Mouse (Mus musculus) myocyte (in vitro differentiated cells): Measurements from ENCODE around the gene Dnah6. TPM values are rescaled to one million over a fixed set of nuclear protein-coding genes. Genes with fewer than 3 reads are reported as not detected.

Experiments used
- H3K27me3 ChIP-seq: one replicate; pipeline ENCODE4 v1.6.1; 2011; ENCODE audit not compliant: control insufficient read depth, insufficient read depth, insufficient read length
- H3K36me3 ChIP-seq: one replicate; pipeline ENCODE4 v1.6.1; 2011; ENCODE audit not compliant: control insufficient read depth, insufficient read depth
- H3K4me2 ChIP-seq: one replicate; pipeline ENCODE4 v1.6.1; 2011; ENCODE audit warnings: low read depth, control low read depth
- H3K4me3 ChIP-seq: one replicate; pipeline ENCODE4 v1.5.1; 2011; ENCODE audit warnings: mild to moderate bottlenecking, control low read depth, moderate library complexity
- H3K79me2 ChIP-seq: one replicate; pipeline ENCODE4 v1.6.1; 2011; ENCODE audit not compliant: control insufficient read depth, insufficient read depth
- H3ac ChIP-seq: one replicate; pipeline ENCODE4 v1.6.1; 2011; ENCODE audit not compliant: control insufficient read depth, insufficient read length
- CEBPB ChIP-seq: IDR thresholded peaks from 2 replicates; pipeline ENCODE4 v1.6.1; 2011; ENCODE audit warnings: mild to moderate bottlenecking, moderate library complexity; ENCODE audit not compliant: poor library complexity, insufficient read depth, severe bottlenecking
- E2F4 ChIP-seq: IDR thresholded peaks from one replicate; pipeline ENCODE4 v1.6.1; 2011; ENCODE audit warnings: mild to moderate bottlenecking, control low read depth, moderate library complexity; ENCODE audit not compliant: insufficient read depth
- MAX ChIP-seq: IDR thresholded peaks from one replicate; pipeline ENCODE4 v1.6.1; 2011; ENCODE audit warnings: low read depth, mild to moderate bottlenecking, control low read depth
- MYOD1 ChIP-seq, 3 experiments: IDR thresholded peaks; one replicate each; pipeline ENCODE4 v1.6.1; 2011; ENCODE audit warnings: control low read depth in 2 of 3, low read depth in 2 of 3, mild to moderate bottlenecking in 2 of 3, moderate library complexity in 1 of 3; ENCODE audit not compliant: insufficient read length in 2 of 3, control insufficient read depth in 1 of 3
- MYOG ChIP-seq, 3 experiments: IDR thresholded peaks; one replicate each; pipeline ENCODE4 v1.6.1; 2011; ENCODE audit warnings: control low read depth in 2 of 3, low read depth in 2 of 3, mild to moderate bottlenecking in 2 of 3; ENCODE audit not compliant: insufficient read length in 2 of 3, control insufficient read depth in 1 of 3, insufficient read depth in 1 of 3
- POLR2A ChIP-seq: IDR thresholded peaks from one replicate; pipeline ENCODE4 v1.6.1; 2011; ENCODE audit warnings: low read depth, mild to moderate bottlenecking, control low read depth, moderate library complexity; ENCODE audit not compliant: insufficient read length
- POLR2AphosphoS2 ChIP-seq: IDR thresholded peaks from one replicate; pipeline ENCODE4 v1.6.1; 2011; ENCODE audit warnings: low read depth, control low read depth; ENCODE audit not compliant: insufficient read length
- REST ChIP-seq: IDR thresholded peaks from one replicate; pipeline ENCODE4 v1.6.1; 2011; ENCODE audit warnings: mild to moderate bottlenecking, control low read depth, moderate library complexity; ENCODE audit not compliant: insufficient read depth, insufficient read length
- SRF ChIP-seq: IDR thresholded peaks from one replicate; pipeline ENCODE4 v1.6.1; 2011; ENCODE audit warnings: low read depth; ENCODE audit not compliant: control insufficient read depth, insufficient read length
- TCF12 ChIP-seq: IDR thresholded peaks from one replicate; pipeline ENCODE4 v1.6.1; 2011; ENCODE audit warnings: mild to moderate bottlenecking, control low read depth; ENCODE audit not compliant: poor library complexity, insufficient read depth, severe bottlenecking
- TCF3 ChIP-seq: IDR thresholded peaks from one replicate; pipeline ENCODE4 v1.6.1; 2011; ENCODE audit warnings: low read depth, control low read depth; ENCODE audit not compliant: insufficient read length
- USF1 ChIP-seq: IDR thresholded peaks from one replicate; pipeline ENCODE4 v1.6.1; 2011; ENCODE audit warnings: low read depth, mild to moderate bottlenecking, control low read depth, moderate library complexity
- polyA plus RNA-seq: library from polyadenylated mRNA; unstranded; fragments of >200 nt; fragmentation: generic; extraction: Trizol; gene quantifications from one replicate; pipeline ENCODE4 v1.2.1, GENCODE M21; 2012; ENCODE audit warnings: missing spikeins

The Dnah6 gene
- polyA plus RNA-seq, 1 experiment, result 0.01 TPM

GRCm38 (mm10) chr6:73251336-73251735, 29.9 kb upstream of the Dnah6 start:
- no peak for TF ChIP-seq MYOD1 (IDR thresholded peaks at IDR 0.05; ENCODE audit: control insufficient read depth in 1 of 3, insufficient read length in 2 of 3, low read depth in 2 of 3)
- no peak for TF ChIP-seq POLR2AphosphoS2
- no peak for TF ChIP-seq TCF12
- no peak for TF ChIP-seq E2F4
- TF ChIP-seq MYOG (IDR thresholded peaks at IDR 0.05; ENCODE audit: control insufficient read depth in 1 of 3, insufficient read depth in 1 of 3, insufficient read length in 2 of 3, low read depth in 2 of 3), result no peak
- TF ChIP-seq TCF3, result no peak
- TF ChIP-seq POLR2A, result no peak
- TF ChIP-seq REST, result no peak
- no peak for TF ChIP-seq USF1
- Histone ChIP-seq H3K4me3 (no peak overlapping the region), H3K27me3 (no peaks in the 10 kb centered on the region), H3K4me2 (no peak overlapping the region), H3K79me2 (peaks cover 71% of the 10 kb centered on the region), H3ac (no peak overlapping the region), H3K36me3 (peaks cover 2% of the 10 kb centered on the region)

DNA sequence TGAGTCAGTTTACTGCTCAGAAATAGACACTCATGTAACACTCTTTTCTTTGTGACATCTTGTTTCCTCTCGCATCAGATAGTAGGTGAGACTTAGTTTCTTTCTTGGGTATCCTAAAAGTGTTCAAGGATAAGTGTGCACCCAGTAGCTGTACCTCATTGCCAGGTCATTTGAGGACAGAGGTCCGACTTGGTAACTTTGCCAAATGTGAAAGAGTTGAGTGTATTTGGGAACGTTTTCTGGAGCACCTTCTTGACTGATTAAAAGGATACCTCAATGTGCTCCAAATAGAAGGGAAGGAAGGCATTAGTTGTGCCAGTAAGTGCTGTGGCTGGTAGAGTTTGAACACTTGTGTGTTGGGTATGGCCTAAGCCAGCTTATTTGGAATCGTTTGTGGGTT, 28.4 kb upstream of the Dnah6 start:
- peak overlapping the region; percentile 79 for H3K4me3 ChIP-seq

GRCm38 (mm10) chr6:73249049-73249422, 27.6 kb upstream of the Dnah6 start:
- Histone ChIP-seq H3K4me2 (peak overlapping the region; percentile 89), H3K79me2 (peaks cover 56% of the 10 kb centered on the region), H3K4me3 (peak overlapping the region; percentile 79), H3K27me3 (no peaks in the 10 kb centered on the region), H3K36me3 (no peaks in the 10 kb centered on the region), H3ac (peak overlapping the region; percentile 27)
- no peak for TF ChIP-seq POLR2AphosphoS2

More for the DNA sequence above, 28.4 kb upstream of the Dnah6 start:
- Histone ChIP-seq H3K4me2 (peak overlapping the region; percentile 89), H3K27me3 (no peaks in the 10 kb centered on the region), H3K36me3 (no peaks in the 10 kb centered on the region), H3ac (no peak overlapping the region), H3K79me2 (peaks cover 63% of the 10 kb centered on the region)
- TF ChIP-seq USF1, result no peak
- TF ChIP-seq E2F4, result no peak
- no peak for TF ChIP-seq CEBPB
- TF ChIP-seq MYOG (IDR thresholded peaks at IDR 0.05; ENCODE audit: control insufficient read depth in 1 of 3, insufficient read depth in 1 of 3, insufficient read length in 2 of 3, low read depth in 2 of 3), result no peak
- no peak for TF ChIP-seq MYOD1 (IDR thresholded peaks at IDR 0.05; ENCODE audit: control insufficient read depth in 1 of 3, insufficient read length in 2 of 3, low read depth in 2 of 3)
- TF ChIP-seq POLR2A, result no peak
- TF ChIP-seq REST, result no peak

DNA sequence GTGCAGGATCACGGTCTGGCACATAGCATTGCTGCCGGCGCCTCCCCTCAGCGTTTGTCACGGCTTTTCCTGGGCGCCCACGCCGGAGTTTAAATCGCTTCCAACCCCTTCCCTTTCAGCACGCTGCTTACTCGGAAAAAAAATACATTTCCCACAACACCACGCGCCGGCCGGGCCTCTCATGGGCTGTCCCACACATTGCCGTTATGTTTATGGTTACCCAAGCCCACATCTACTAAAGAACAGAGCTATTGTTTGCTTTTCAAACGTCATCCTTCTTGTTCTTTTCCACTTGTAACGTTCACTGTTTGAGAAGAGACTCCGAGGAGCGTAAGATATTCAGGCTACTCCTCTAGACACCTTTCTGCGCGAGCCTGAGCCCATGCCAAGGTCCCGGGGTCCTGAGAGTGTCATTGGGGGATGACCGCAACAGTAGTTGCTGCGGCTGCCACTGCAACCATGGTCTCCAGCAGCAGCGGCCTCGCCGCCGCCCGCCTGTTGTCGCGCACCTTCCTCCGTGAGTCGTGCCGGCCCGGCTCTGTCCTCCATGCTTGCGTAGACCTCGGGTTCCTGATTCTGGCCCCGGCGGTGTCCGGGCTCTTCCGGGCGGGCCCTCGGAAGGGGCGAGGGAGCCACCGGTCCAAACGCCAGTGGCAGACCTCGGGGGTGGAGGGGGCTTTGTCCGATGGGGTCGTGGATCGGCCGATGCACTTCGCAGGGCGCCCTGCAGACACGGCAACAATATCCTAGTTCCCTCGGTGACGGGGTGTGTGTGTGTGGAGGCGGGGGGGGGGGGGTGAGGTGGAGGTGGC, 27.0 kb upstream of the Dnah6 start, which contains the start of gene Suclg1:
Gene Suclg1 (plus strand): TSS at position 146 of the 812 bp plus-strand sequence.
- Histone ChIP-seq H3K4me2 (peak within 1 kb of the TSS; percentile 93), H3K36me3 (no peaks in the 10 kb centered on the region), H3K27me3 (no peaks in the 10 kb centered on the region), H3K4me3 (peak within 1 kb of the TSS; percentile 79), H3ac (peak within 1 kb of the TSS; percentile 27), H3K79me2 (peaks cover 50% of the 10 kb centered on the region)
- TF ChIP-seq CEBPB (no peak), REST (no peak), E2F4 (no peak), TCF12 (no peak), USF1 (no peak), MYOD1 (IDR thresholded peaks at IDR 0.05; ENCODE audit: control insufficient read depth in 1 of 3, insufficient read length in 2 of 3, low read depth in 2 of 3) (peak in 2 of 3 experiments; percentile 15 to 55), TCF3 (no peak), MAX (peak; percentile 100), POLR2A (peak; percentile 97), MYOG (IDR thresholded peaks at IDR 0.05; ENCODE audit: control insufficient read depth in 1 of 3, insufficient read depth in 1 of 3, insufficient read length in 2 of 3, low read depth in 2 of 3) (peak in 2 of 3 experiments; percentile 44 to 64), POLR2AphosphoS2 (peak; percentile 97), SRF (peak; percentile 10)

DNA sequence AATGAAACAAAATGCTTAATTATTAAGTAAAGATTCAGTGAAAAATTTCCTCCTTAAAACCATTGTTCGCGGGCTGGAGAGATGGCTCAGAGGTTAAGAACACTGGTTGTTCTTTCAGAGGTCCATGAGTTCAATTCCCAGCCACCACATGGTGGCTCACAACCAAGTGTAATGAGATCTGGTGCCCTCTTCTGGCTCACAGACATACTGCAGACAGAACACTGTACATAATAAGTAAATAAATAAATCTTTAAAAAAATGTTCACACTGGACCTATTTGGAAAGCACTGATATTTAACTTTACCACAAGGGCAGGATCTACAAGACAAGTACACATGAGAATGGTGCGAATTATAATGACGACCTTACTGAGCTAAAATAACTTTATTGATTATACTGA, 26.0 kb upstream of the Dnah6 start:
- H3K79me2 ChIP-seq, result peaks cover 40% of the 10 kb centered on the region
- no peak overlapping the region for H3ac ChIP-seq
- H3K36me3 ChIP-seq, result no peaks in the 10 kb centered on the region
- TF ChIP-seq MYOG (IDR thresholded peaks at IDR 0.05; ENCODE audit: control insufficient read depth in 1 of 3, insufficient read depth in 1 of 3, insufficient read length in 2 of 3, low read depth in 2 of 3), result no peak
- TF ChIP-seq REST, result no peak
- no peak for TF ChIP-seq TCF12
- TF ChIP-seq E2F4, result no peak
- no peak for TF ChIP-seq CEBPB
- TF ChIP-seq POLR2A, result no peak
- no peak for TF ChIP-seq USF1
- no peak for TF ChIP-seq TCF3
- no peak for TF ChIP-seq MAX
- no peak for TF ChIP-seq SRF
- TF ChIP-seq MYOD1 (IDR thresholded peaks at IDR 0.05; ENCODE audit: control insufficient read depth in 1 of 3, insufficient read length in 2 of 3, low read depth in 2 of 3), result no peak
- TF ChIP-seq POLR2AphosphoS2, result no peak
- H3K4me2 ChIP-seq, result peak overlapping the region; percentile 93
- peak overlapping the region; percentile 79 for H3K4me3 ChIP-seq
- H3K27me3 ChIP-seq, result no peaks in the 10 kb centered on the region
